Mouse (Mus musculus): ENCODE data around the gene S100a11. TPM values are rescaled to one million over a fixed set of nuclear protein-coding genes. Genes with fewer than 3 reads are reported as not detected.
"Not testable (repeated sequence)": the region's sequence is repeated elsewhere in the genome, so short reads cannot be mapped to it uniquely, and the experiment has no call there.

Gene S100a11
- total RNA-seq, 4 experiments from 2014 or later, result 59.3 to 66.7 (median 61.4) TPM

- DNase-seq (ENCODE audit: low spot score), result no peak
These were observed 1.3 kb downstream of the S100a11 start for GRCm38 (mm10) chr3:93521462-93522057.

- peak; percentile 87 for DNase-seq (ENCODE audit: low spot score)
These were observed 2.3 kb downstream of the S100a11 start for GRCm38 (mm10) chr3:93522611-93523010.

- DNase-seq (ENCODE audit: low spot score), result no peak
These were observed 7.0 kb downstream of the S100a11 start for GRCm38 (mm10) chr3:93527300-93527699.

- no peak for DNase-seq (ENCODE audit: low spot score)
These were observed 8.5 kb downstream of the S100a11 start for GRCm38 (mm10) chr3:93528807-93529206.

GRCm38 (mm10) chr3:93537068-93537576, 16.8 kb downstream of the S100a11 start:
- DNase-seq (ENCODE audit: low spot score), result peak; percentile 48

GRCm38 (mm10) chr3:93538486-93538885, 18.2 kb downstream of the S100a11 start:
- DNase-seq (ENCODE audit: low spot score), result no peak

GRCm38 (mm10) chr3:93541501-93541900, 21.2 kb downstream of the S100a11 start:
- no peak for DNase-seq (ENCODE audit: low spot score)

- DNase-seq (ENCODE audit: low spot score), result not testable (repeated sequence)
These were observed 23.9 kb downstream of the S100a11 start for GRCm38 (mm10) chr3:93544170-93544569.

GRCm38 (mm10) chr3:93547099-93547648, 26.9 kb downstream of the S100a11 start:
- DNase-seq (ENCODE audit: low spot score), result peak; percentile 91

- DNase-seq (ENCODE audit: low spot score), result no peak
These were observed 27.7 kb downstream of the S100a11 start for GRCm38 (mm10) chr3:93547749-93548540.

GRCm38 (mm10) chr3:93548541-93549266, 28.4 kb downstream of the S100a11 start:
- no peak for DNase-seq (ENCODE audit: low spot score)

- DNase-seq (ENCODE audit: low spot score), result no peak
These were observed 29.7 kb downstream of the S100a11 start for GRCm38 (mm10) chr3:93549986-93550385.

- DNase-seq (ENCODE audit: low spot score), result no peak
These were observed 31.9 kb downstream of the S100a11 start for GRCm38 (mm10) chr3:93551950-93552901.

GRCm38 (mm10) chr3:93553311-93553710, 33.0 kb downstream of the S100a11 start:
- DNase-seq (ENCODE audit: low spot score), result no peak

- peak; percentile 53 for DNase-seq (ENCODE audit: low spot score)
These were observed 33.6 kb downstream of the S100a11 start for GRCm38 (mm10) chr3:93553765-93554378.

GRCm38 (mm10) chr3:93554379-93554980, 34.2 kb downstream of the S100a11 start:
- DNase-seq (ENCODE audit: low spot score), result no peak

- DNase-seq (ENCODE audit: low spot score), result peak; percentile 68
These were observed 34.9 kb downstream of the S100a11 start, which contains the start of gene S100a10 for GRCm38 (mm10) chr3:93554981-93555877. Gene S100a10 (plus strand): TSS chr3:93555080.

GRCm38 (mm10) chr3:93555878-93556254, 35.6 kb downstream of the S100a11 start:
- peak; percentile 83 for DNase-seq (ENCODE audit: low spot score)

GRCm38 (mm10) chr3:93556599-93556998, 36.3 kb downstream of the S100a11 start:
- no peak for DNase-seq (ENCODE audit: low spot score)
